Mouse (Mus musculus): ENCODE data around the gene Rusc1. TPM values are rescaled to one million over a fixed set of nuclear protein-coding genes. Genes with fewer than 3 reads are reported as not detected.

Gene Rusc1
- polyA plus RNA-seq, 1 experiment from 2014 or later: 32.7 TPM

GRCm38 (mm10) chr3:89113058-89113457, 19.9 kb upstream of the Rusc1 start:
- Histone ChIP-seq H3K36me3 (no peaks in the 10 kb centered on the region), H3K9ac (no peak overlapping the region), H3K4me3 (no peak overlapping the region), H3K27me3 (no peaks in the 10 kb centered on the region), H3K9me3 (no peaks in the 10 kb centered on the region), H3K4me1 (no peaks in the 10 kb centered on the region), H3K4me2 (replicated peaks) (no peak overlapping the region), H3K27ac (no peak overlapping the region)
- WGBS: 86% methylated on average over 4 of the region's 4 CpGs
- no peak for ATAC-seq (ENCODE audit: low FRiP score, low read depth)

GRCm38 (mm10) chr3:89108146-89108545, 15.0 kb upstream of the Rusc1 start:
- Histone ChIP-seq H3K9ac (no peak overlapping the region), H3K4me3 (no peak overlapping the region), H3K4me1 (no peaks in the 10 kb centered on the region), H3K4me2 (replicated peaks) (no peak overlapping the region), H3K36me3 (no peaks in the 10 kb centered on the region), H3K27ac (no peak overlapping the region), H3K27me3 (no peaks in the 10 kb centered on the region), H3K9me3 (no peaks in the 10 kb centered on the region)
- no peak for ATAC-seq (ENCODE audit: low FRiP score, low read depth)
- WGBS: 59% methylated on average over 1 of the region's 1 CpGs

GRCm38 (mm10) chr3:89107545-89107944, 14.4 kb upstream of the Rusc1 start:
- H3K27me3 ChIP-seq: no peaks in the 10 kb centered on the region
- no peak for ATAC-seq (ENCODE audit: low FRiP score, low read depth)

GRCm38 (mm10) chr3:89106881-89107280, 13.8 kb upstream of the Rusc1 start:
- H3K4me1 ChIP-seq: peaks cover 6% of the 10 kb centered on the region; the same call in 1 of the 2 replicates
- H3K4me2 ChIP-seq (replicated peaks): no peak overlapping the region
- H3K9ac ChIP-seq: no peak overlapping the region
- no peaks in the 10 kb centered on the region for H3K27me3 ChIP-seq
- no peak overlapping the region for H3K4me3 ChIP-seq
- no peaks in the 10 kb centered on the region for H3K9me3 ChIP-seq
- H3K27ac ChIP-seq: no peak overlapping the region
- no peaks in the 10 kb centered on the region for H3K36me3 ChIP-seq
- ATAC-seq (ENCODE audit: low FRiP score, low read depth): no peak

More at GRCm38 (mm10) chr3:89107545-89107944, 14.4 kb upstream of the Rusc1 start:
- Histone ChIP-seq H3K9me3 (no peaks in the 10 kb centered on the region), H3K36me3 (no peaks in the 10 kb centered on the region), H3K4me2 (replicated peaks) (no peak overlapping the region), H3K4me3 (no peak overlapping the region), H3K9ac (no peak overlapping the region), H3K27ac (no peak overlapping the region), H3K4me1 (peaks cover 1% of the 10 kb centered on the region; the same call in 1 of the 2 replicates)
- WGBS: 65% methylated on average over 3 of the region's 3 CpGs

GRCm38 (mm10) chr3:89103291-89103595, 10.1 kb upstream of the Rusc1 start:
- Histone ChIP-seq H3K9me3 (no peaks in the 10 kb centered on the region), H3K4me1 (peaks cover 30% of the 10 kb centered on the region), H3K27me3 (no peaks in the 10 kb centered on the region), H3K4me3 (no peak overlapping the region), H3K9ac (no peak overlapping the region), H3K4me2 (replicated peaks) (no peak overlapping the region), H3K27ac (no peak overlapping the region), H3K36me3 (peaks cover 19% of the 10 kb centered on the region)
- 73% methylated on average over 4 of the region's 4 CpGs for WGBS
- no peak for ATAC-seq (ENCODE audit: low FRiP score, low read depth)

- Histone ChIP-seq H3K4me3 (peak overlapping the region; percentile 78; the same call in 1 of the 2 replicates), H3K36me3 (peaks cover 25% of the 10 kb centered on the region), H3K4me2 (replicated peaks) (peak overlapping the region; percentile 62), H3K4me1 (peaks cover 30% of the 10 kb centered on the region), H3K9ac (no peak overlapping the region), H3K27me3 (no peaks in the 10 kb centered on the region), H3K9me3 (no peaks in the 10 kb centered on the region), H3K27ac (peak overlapping the region; percentile 28; the same call in 1 of the 2 replicates)
- WGBS: 55% methylated on average over 12 of the region's 12 CpGs
- no peak for ATAC-seq (ENCODE audit: low FRiP score, low read depth)
Observed at GRCm38 (mm10) chr3:89102495-89103290, 9.6 kb upstream of the Rusc1 start.

GRCm38 (mm10) chr3:89101812-89102494, 8.8 kb upstream of the Rusc1 start, which contains the start of gene Fdps:
TSS of gene Fdps (minus strand) at chr3:89101959.
- Histone ChIP-seq H3K9ac (peak within 1 kb of the TSS; percentile 86), H3K27me3 (no peaks in the 10 kb centered on the region), H3K4me1 (peaks cover 30% of the 10 kb centered on the region), H3K27ac (peak within 1 kb of the TSS; percentile 55), H3K9me3 (no peaks in the 10 kb centered on the region), H3K36me3 (peaks cover 32% of the 10 kb centered on the region), H3K4me2 (replicated peaks) (peak within 1 kb of the TSS; percentile 90), H3K4me3 (peak within 1 kb of the TSS; percentile 78)
- WGBS: under 1% methylated on average over 26 of the region's 26 CpGs
- ATAC-seq (ENCODE audit: low FRiP score, low read depth): peak; percentile 100

- H3K36me3 ChIP-seq: peaks cover 37% of the 10 kb centered on the region
- peak overlapping the region; percentile 86 for H3K9ac ChIP-seq
- peaks cover 30% of the 10 kb centered on the region for H3K4me1 ChIP-seq
- peak; percentile 6; the same call in 1 of the 2 replicates for ATAC-seq (ENCODE audit: low FRiP score, low read depth)
- peak overlapping the region; percentile 78 for H3K4me3 ChIP-seq
- no peaks in the 10 kb centered on the region for H3K9me3 ChIP-seq
- under 1% methylated on average over 19 of the region's 19 CpGs for WGBS
- H3K4me2 ChIP-seq (replicated peaks): peak overlapping the region; percentile 90
- peak overlapping the region; percentile 55; the same call in 1 of the 2 replicates for H3K27ac ChIP-seq
- no peaks in the 10 kb centered on the region for H3K27me3 ChIP-seq
Observed at GRCm38 (mm10) chr3:89101459-89101811, 8.3 kb upstream of the Rusc1 start.

GRCm38 (mm10) chr3:89100811-89101210, 7.7 kb upstream of the Rusc1 start, which contains the start of gene Gm43738:
TSS of gene Gm43738 (minus strand) at chr3:89101099.
- peaks cover 44% of the 10 kb centered on the region for H3K36me3 ChIP-seq
- H3K9ac ChIP-seq: peak within 1 kb of the TSS; percentile 86
- H3K27ac ChIP-seq: peak within 1 kb of the TSS; percentile 55; the same call in 1 of the 2 replicates
- H3K4me3 ChIP-seq: peak within 1 kb of the TSS; percentile 78
- no peaks in the 10 kb centered on the region for H3K27me3 ChIP-seq
- peak within 1 kb of the TSS; percentile 90 for H3K4me2 ChIP-seq (replicated peaks)
- WGBS: 36% methylated on average over 7 of the region's 7 CpGs
- no peaks in the 10 kb centered on the region for H3K9me3 ChIP-seq
- ATAC-seq (ENCODE audit: low FRiP score, low read depth): no peak
- H3K4me1 ChIP-seq: peaks cover 30% of the 10 kb centered on the region

GRCm38 (mm10) chr3:89094021-89094420, 910 bp upstream of the Rusc1 start:
- no peak overlapping the region for H3K4me3 ChIP-seq
- H3K4me1 ChIP-seq: peaks cover 30% of the 10 kb centered on the region
- H3K36me3 ChIP-seq: peaks cover 52% of the 10 kb centered on the region
- no peak overlapping the region for H3K27ac ChIP-seq
- H3K4me2 ChIP-seq (replicated peaks): peak overlapping the region; percentile 98; the same call in 1 of the 2 replicates
- 85% methylated on average over 10 of the region's 10 CpGs for WGBS
- ATAC-seq (ENCODE audit: low FRiP score, low read depth): no peak
- H3K27me3 ChIP-seq: peaks cover 24% of the 10 kb centered on the region
- no peaks in the 10 kb centered on the region for H3K9me3 ChIP-seq
- H3K9ac ChIP-seq: no peak overlapping the region

- Histone ChIP-seq H3K4me1 (peaks cover 42% of the 10 kb centered on the region), H3K9me3 (no peaks in the 10 kb centered on the region), H3K9ac (peak overlapping the region; percentile 74), H3K27me3 (peaks cover 33% of the 10 kb centered on the region), H3K27ac (no peak overlapping the region), H3K4me3 (peak overlapping the region; percentile 59), H3K4me2 (replicated peaks) (peak overlapping the region; percentile 98), H3K36me3 (peaks cover 38% of the 10 kb centered on the region)
- 17% methylated on average over 11 of the region's 11 CpGs for WGBS
- no peak for ATAC-seq (ENCODE audit: low FRiP score, low read depth)
Observed at GRCm38 (mm10) chr3:89092509-89093090, 511 bp downstream of the Rusc1 start.
